Mouse (Mus musculus) cerebellum, postnatal 4 days (tissue): ENCODE results near the gene Arrdc2.
"Not testable (repeated sequence)": the region's sequence is repeated elsewhere in the genome, so short reads cannot be mapped to it uniquely, and the experiment has no call there.

ENCODE experiments used
- DNase-seq, 2 experiments: peaks; one replicate each; pipeline ENCODE4 v3.0.0; 2022; ENCODE audit warnings: low spot score in 2 of 2, mixed read lengths in 1 of 2

The Arrdc2 gene

GRCm38 (mm10) chr8:70841147-70842072 is 1.9 kb upstream of the Arrdc2 start:
- DNase-seq, result peak; percentile 94 to 95

- DNase-seq, result no peak
These were observed 1.1 kb upstream of the Arrdc2 start for GRCm38 (mm10) chr8:70840590-70840989.

- DNase-seq, result no peak
These were observed 689 bp downstream of the Arrdc2 start for GRCm38 (mm10) chr8:70838654-70839407.

GRCm38 (mm10) chr8:70836666-70837065 is 2.9 kb downstream of the Arrdc2 start:
- no peak for DNase-seq

- no peak for DNase-seq
These were observed 5.4 kb downstream of the Arrdc2 start for GRCm38 (mm10) chr8:70834071-70834470.

GRCm38 (mm10) chr8:70833520-70833919 is 6.0 kb downstream of the Arrdc2 start:
- no peak for DNase-seq

- no peak for DNase-seq
These were observed 6.5 kb downstream of the Arrdc2 start for GRCm38 (mm10) chr8:70833018-70833482.

- DNase-seq, result no peak
These were observed 7.1 kb downstream of the Arrdc2 start for GRCm38 (mm10) chr8:70832371-70832770.

- no peak for DNase-seq
These were observed 8.0 kb downstream of the Arrdc2 start for GRCm38 (mm10) chr8:70831517-70831916.

- no peak for DNase-seq
These were observed 11.7 kb downstream of the Arrdc2 start for GRCm38 (mm10) chr8:70827796-70828195.

- DNase-seq, result no peak
These were observed 12.5 kb downstream of the Arrdc2 start for GRCm38 (mm10) chr8:70827010-70827409.

GRCm38 (mm10) chr8:70825816-70826215 is 13.7 kb downstream of the Arrdc2 start:
- no peak for DNase-seq

GRCm38 (mm10) chr8:70823802-70824201 is 15.7 kb downstream of the Arrdc2 start:
- DNase-seq, result no peak

- not testable (repeated sequence) for DNase-seq
These were observed 16.9 kb downstream of the Arrdc2 start for GRCm38 (mm10) chr8:70822594-70822993.

- DNase-seq, result no peak
These were observed 17.5 kb downstream of the Arrdc2 start for GRCm38 (mm10) chr8:70821992-70822391.

- DNase-seq, result peak; percentile 57 to 75
These were observed 18.0 kb downstream of the Arrdc2 start for GRCm38 (mm10) chr8:70821399-70821962.

GRCm38 (mm10) chr8:70820101-70820935 is 19.2 kb downstream of the Arrdc2 start:
- DNase-seq, result no peak

GRCm38 (mm10) chr8:70816679-70817078 is 22.8 kb downstream of the Arrdc2 start:
- no peak for DNase-seq

GRCm38 (mm10) chr8:70812885-70813284 is 26.6 kb downstream of the Arrdc2 start:
- DNase-seq, result no peak

- no peak for DNase-seq
These were observed 27.5 kb downstream of the Arrdc2 start for GRCm38 (mm10) chr8:70812055-70812454.

GRCm38 (mm10) chr8:70810962-70811680 is 28.4 kb downstream of the Arrdc2 start:
- no peak for DNase-seq
